8 mouse cellular contexts compared by ENCODE assay signal in the genomic region with DNA sequence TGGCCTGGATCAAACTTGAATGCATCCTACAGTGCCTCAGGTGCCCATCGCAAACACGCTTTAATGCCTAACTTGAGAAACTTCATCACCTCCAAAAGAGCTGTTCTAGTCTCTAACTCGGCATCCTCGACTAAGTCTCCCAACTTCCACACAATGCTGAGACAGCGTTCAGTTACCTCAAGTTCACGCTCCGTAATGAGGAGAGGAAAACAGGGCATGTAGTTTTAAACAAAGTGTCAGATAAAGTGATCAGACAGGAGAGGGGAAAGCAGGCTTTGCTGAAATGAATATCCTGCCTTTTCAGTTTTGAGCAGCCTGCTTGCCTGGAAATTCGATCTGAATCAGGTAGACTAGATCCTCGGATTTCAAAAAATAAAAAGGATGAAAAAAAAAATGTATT. TPM values are rescaled to one million over a fixed set of nuclear protein-coding genes. Genes with fewer than 3 reads are reported as not detected.
A peak's percentile ranks its signal among the peaks of the same experiment; 100 is the strongest.
DNase-seq lines count a peak whose midpoint lies in the region; ATAC-seq and TF ChIP-seq lines count a peak whose summit lies in the region.
"Had no signal": no experiment of that assay in that cellular context is flagged by ENCODE, and none has a peak within 500 bp of the region (broad histone marks: within the 10 kb centered on the region; RNA-seq: fewer than 3 reads in every experiment).

No protein-coding gene starts in this region.

- H3K27ac ChIP-seq in neural tube, embryonic 11.5 days (ENCODE audit: low read depth, low read length), result no peak overlapping the region
- H3K27ac ChIP-seq in forebrain, embryonic 14.5 days (ENCODE audit: low read depth, low read length), result no peak overlapping the region
- no peak overlapping the region for H3K27ac ChIP-seq in liver, embryonic 11.5 days (ENCODE audit: low read depth, low read length)
- no peak overlapping the region for H3K27ac ChIP-seq in stomach, postnatal 0 days (replicated peaks)

- intact Hi-C loops in left cerebral cortex, postnatal 14 days (cut with DNase I), result no loop called here

- no peak for TF ChIP-seq EP300 in stomach, postnatal 0 days (optimal IDR thresholded peaks at IDR 0.05)

- peak overlapping the region; percentile 59 for H3K4me2 ChIP-seq in neural tube, embryonic 11.5 days (ENCODE audit: low read depth)
- peak overlapping the region; percentile 54 for H3K4me2 ChIP-seq in forebrain, embryonic 14.5 days (ENCODE audit: low read length)
- peak overlapping the region; percentile 83 for H3K4me2 ChIP-seq in liver, embryonic 11.5 days
- H3K4me2 ChIP-seq in stomach, postnatal 0 days (replicated peaks; ENCODE audit: low read depth), result peak overlapping the region; percentile 75

- no peak for TF ChIP-seq CTCF in stomach, postnatal 0 days (IDR thresholded peaks at IDR 0.05; ENCODE audit: low read depth)

- H3K9ac ChIP-seq in neural tube, embryonic 11.5 days (ENCODE audit: low read length), result peak overlapping the region; percentile 43
- H3K9ac ChIP-seq in forebrain, embryonic 14.5 days (ENCODE audit: low read length), result peak overlapping the region; percentile 78
- peak overlapping the region; percentile 70 for H3K9ac ChIP-seq in liver, embryonic 11.5 days (ENCODE audit: low read depth, low read length)
- peak overlapping the region; percentile 60 for H3K9ac ChIP-seq in stomach, postnatal 0 days (ENCODE audit: low read length)

- no peak for DNase-seq in neural tube, embryonic 11.5 days (ENCODE audit: low spot score)
- DNase-seq in neural tube, embryonic 10.5 days (ENCODE audit: extremely low spot score, low spot score), result no peak
- DNase-seq in forebrain, embryonic 14.5 days (ENCODE audit: low spot score), result no peak
- DNase-seq in liver, embryonic 11.5 days (ENCODE audit: low spot score), result no peak
- no peak for DNase-seq in stomach, postnatal 0 days (ENCODE audit: low spot score)
- DNase-seq in left cerebral cortex, postnatal 14 days (ENCODE audit: low spot score in 2 of 2), result no peak
- no peak for DNase-seq in urinary bladder, postnatal 25 days (ENCODE audit: low spot score)

- H3K27me3 ChIP-seq in neural tube, embryonic 11.5 days (ENCODE audit: control insufficient read depth, insufficient read depth, low read length), result no peaks in the 10 kb centered on the region
- no peaks in the 10 kb centered on the region for H3K27me3 ChIP-seq in forebrain, embryonic 14.5 days (replicated peaks; ENCODE audit: control insufficient read depth, insufficient read depth, low read length)
- no peaks in the 10 kb centered on the region for H3K27me3 ChIP-seq in liver, embryonic 11.5 days (replicated peaks; ENCODE audit: control insufficient read depth, insufficient read depth, low read length)
- no peaks in the 10 kb centered on the region for H3K27me3 ChIP-seq in stomach, postnatal 0 days (ENCODE audit: control insufficient read depth, insufficient read depth, low read length)

- H3K9me3 ChIP-seq in neural tube, embryonic 11.5 days (ENCODE audit: control insufficient read depth, low read length), result no peaks in the 10 kb centered on the region
- no peaks in the 10 kb centered on the region for H3K9me3 ChIP-seq in forebrain, embryonic 14.5 days (replicated peaks; ENCODE audit: control insufficient read depth, low read length)
- H3K9me3 ChIP-seq in liver, embryonic 11.5 days (ENCODE audit: control insufficient read depth, low read length), result no peaks in the 10 kb centered on the region
- no peaks in the 10 kb centered on the region for H3K9me3 ChIP-seq in stomach, postnatal 0 days (ENCODE audit: control insufficient read depth, low read length)

- peaks cover 7% of the 10 kb centered on the region; the same call in 1 of the 2 replicates for H3K4me1 ChIP-seq in neural tube, embryonic 11.5 days (ENCODE audit: control insufficient read depth, insufficient read depth, low read length)
- H3K4me1 ChIP-seq in forebrain, embryonic 14.5 days (ENCODE audit: control insufficient read depth, insufficient read depth, low read length), result peaks cover 13% of the 10 kb centered on the region; the same call in 1 of the 2 replicates
- H3K4me1 ChIP-seq in liver, embryonic 11.5 days (replicated peaks; ENCODE audit: control insufficient read depth, insufficient read depth, low read length), result peaks cover 8% of the 10 kb centered on the region
- H3K4me1 ChIP-seq in stomach, postnatal 0 days (replicated peaks; ENCODE audit: control insufficient read depth, insufficient read depth), result no peaks in the 10 kb centered on the region

- no peak for ATAC-seq in neural tube, embryonic 11.5 days (ENCODE audit: insufficient read depth, low FRiP score, low TSS enrichment)
- ATAC-seq in forebrain, embryonic 14.5 days, result no peak
- no peak for ATAC-seq in liver, embryonic 11.5 days (replicated peaks; ENCODE audit: low FRiP score)
- ATAC-seq in stomach, postnatal 0 days (ENCODE audit: low FRiP score, low TSS enrichment), result no peak

- WGBS in neural tube, embryonic 11.5 days, result 16% methylated on average over 9 of the region's 9 CpGs
- 6% methylated on average over 9 of the region's 9 CpGs for WGBS in forebrain, embryonic 14.5 days
- WGBS in liver, embryonic 11.5 days, result 17% methylated on average over 9 of the region's 9 CpGs
- WGBS in stomach, postnatal 0 days, result 6% methylated on average over 9 of the region's 9 CpGs

- peaks cover 2% of the 10 kb centered on the region for H3K36me3 ChIP-seq in neural tube, embryonic 11.5 days (ENCODE audit: control insufficient read depth, insufficient read depth, low read length)
- peaks cover 19% of the 10 kb centered on the region for H3K36me3 ChIP-seq in forebrain, embryonic 14.5 days (ENCODE audit: control insufficient read depth, insufficient read depth, low read length)
- peaks cover 10% of the 10 kb centered on the region; the same call in 1 of the 2 replicates for H3K36me3 ChIP-seq in liver, embryonic 11.5 days (ENCODE audit: control insufficient read depth, insufficient read depth, low read length)
- H3K36me3 ChIP-seq in stomach, postnatal 0 days (ENCODE audit: control insufficient read depth, insufficient read depth, low read length), result peaks cover 4% of the 10 kb centered on the region; the same call in 1 of the 2 replicates

- H3K4me3 ChIP-seq in neural tube, embryonic 11.5 days (ENCODE audit: low read depth, low read length), result peak overlapping the region; percentile 68
- H3K4me3 ChIP-seq in forebrain, embryonic 14.5 days (ENCODE audit: low read depth, low read length), result peak overlapping the region; percentile 63
- H3K4me3 ChIP-seq in liver, embryonic 11.5 days (ENCODE audit: low read depth, low read length), result peak overlapping the region; percentile 78
- H3K4me3 ChIP-seq in stomach, postnatal 0 days (ENCODE audit: low read depth, low read length), result peak overlapping the region; percentile 63

RNA-seq across cellular contexts. Expression of a gene that starts 1.0 kb away (rescaled TPM):
- 186 and 195 TPM in 2 replicates for polyA plus RNA-seq in neural tube, embryonic 11.5 days (2014; fragmentation: Nextera tagmentation; extraction: Ambion mirVana)
- 172 and 188 TPM in 2 replicates for polyA plus RNA-seq in forebrain, embryonic 14.5 days (2014; fragmentation: Nextera tagmentation; extraction: Ambion mirVana)
- 132 and 159 TPM in 2 replicates for polyA plus RNA-seq in liver, embryonic 11.5 days (2014; fragmentation: Nextera tagmentation; extraction: Ambion mirVana)
- polyA plus RNA-seq in stomach, postnatal 0 days (2015; fragmentation: Nextera tagmentation; extraction: Ambion mirVana), result 141 and 160 TPM in 2 replicates
- 100 to 1,000 TPM in 1 of 2 experiments, 10 to 100 TPM in 1; 92.5 to 107 TPM for total RNA-seq in left cerebral cortex, postnatal 14 days (2021)

RNA-seq across cellular contexts. Expression of a gene that starts 39.7 kb away (rescaled TPM):
- polyA plus RNA-seq in neural tube, embryonic 11.5 days (2014; fragmentation: Nextera tagmentation; extraction: Ambion mirVana), result 249 and 271 TPM in 2 replicates
- polyA plus RNA-seq in forebrain, embryonic 14.5 days (2014; fragmentation: Nextera tagmentation; extraction: Ambion mirVana), result 438 and 505 TPM in 2 replicates
- polyA plus RNA-seq in liver, embryonic 11.5 days (2014; fragmentation: Nextera tagmentation; extraction: Ambion mirVana), result 13.7 and 16.8 TPM in 2 replicates
- polyA plus RNA-seq in stomach, postnatal 0 days (2015; fragmentation: Nextera tagmentation; extraction: Ambion mirVana), result 133 and 175 TPM in 2 replicates
- 1,000 to 10,000 TPM; 2,228 to 2,322 TPM for total RNA-seq in left cerebral cortex, postnatal 14 days (2021)
- total RNA-seq: megakaryocyte progenitor cell, adult 5-6 weeks had no signal
